Mouse (Mus musculus) MN1 (cell line): ENCODE measurements around the gene Chd9.

Experiments
- DNase-seq: peaks from one replicate; pipeline ENCODE4 v3.0.0-alpha.2; 2016; ENCODE audit warnings: low spot score

Gene Chd9

DNA sequence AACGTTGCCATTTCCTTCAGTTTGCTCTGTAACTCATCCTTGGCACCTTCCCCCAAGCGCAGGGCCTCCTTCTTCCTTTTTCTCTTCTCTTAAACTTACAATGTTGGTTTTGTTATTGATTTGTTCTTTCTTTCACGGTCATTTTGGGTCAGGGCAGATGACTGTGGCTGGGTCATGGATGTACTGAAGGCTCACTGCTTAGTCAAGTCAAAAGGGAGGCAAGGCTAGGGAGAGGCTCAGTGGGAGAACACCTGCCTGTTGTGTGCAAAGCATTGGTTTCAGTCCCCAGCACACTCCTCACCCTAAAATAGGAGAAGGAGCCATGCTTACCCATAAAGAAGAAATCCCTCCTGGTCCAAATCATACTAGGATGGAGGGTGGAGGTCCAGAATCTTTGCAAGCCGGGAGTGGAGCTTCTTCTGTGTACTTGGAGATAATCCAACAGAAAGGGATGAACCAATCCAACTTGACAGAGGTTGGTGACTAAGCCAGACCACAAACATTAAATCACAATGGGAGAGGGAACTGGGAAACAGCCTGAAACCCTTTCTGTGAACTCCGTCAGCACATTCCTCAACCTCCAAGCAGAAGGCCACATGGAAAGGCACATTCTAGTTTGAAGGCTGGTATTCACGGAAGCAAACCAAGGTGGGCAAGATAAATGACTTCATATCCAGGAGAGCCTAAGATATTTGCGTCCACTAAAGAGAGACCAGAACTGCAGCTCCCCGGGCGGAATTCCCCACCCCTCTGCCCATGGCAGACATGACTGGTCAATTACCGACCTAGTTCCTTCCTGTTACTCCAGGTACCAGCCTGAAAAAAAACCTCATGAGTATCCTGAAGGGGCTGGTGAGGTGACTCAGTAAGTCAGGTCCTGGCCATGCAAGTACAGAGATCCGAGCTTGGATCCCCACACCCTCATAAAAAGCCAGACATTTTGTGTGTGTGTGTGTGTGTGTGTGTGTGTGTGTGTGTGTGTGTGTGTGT is 11.9 kb downstream of the Chd9 start:
- peak; percentile 53 for DNase-seq

- DNase-seq: peak; percentile 31
These were observed 13.2 kb downstream of the Chd9 start for GRCm38 (mm10) chr8:90841321-90841720.

DNA sequence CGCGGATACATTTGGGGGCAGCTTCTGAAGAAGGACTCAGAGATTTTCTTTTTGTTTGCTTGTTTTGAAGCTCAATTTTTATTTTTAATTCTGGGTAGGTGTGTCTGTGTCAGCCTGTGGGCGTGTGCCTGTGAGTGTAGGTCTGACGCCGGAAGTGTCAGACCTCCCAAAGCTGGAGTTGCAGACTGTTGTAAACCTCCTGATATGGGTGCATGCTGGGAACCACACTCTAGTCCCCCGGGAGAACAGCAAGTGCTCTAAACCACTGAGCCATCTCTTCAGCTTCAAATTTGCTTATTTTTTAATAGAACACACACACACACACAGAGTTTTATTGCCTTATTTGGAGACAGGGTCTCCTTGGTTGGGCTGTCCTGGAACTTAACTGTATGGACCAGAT is 15.0 kb downstream of the Chd9 start:
- no peak for DNase-seq

GRCm38 (mm10) chr8:90844179-90844967 is 16.2 kb downstream of the Chd9 start:
- no peak for DNase-seq

DNA sequence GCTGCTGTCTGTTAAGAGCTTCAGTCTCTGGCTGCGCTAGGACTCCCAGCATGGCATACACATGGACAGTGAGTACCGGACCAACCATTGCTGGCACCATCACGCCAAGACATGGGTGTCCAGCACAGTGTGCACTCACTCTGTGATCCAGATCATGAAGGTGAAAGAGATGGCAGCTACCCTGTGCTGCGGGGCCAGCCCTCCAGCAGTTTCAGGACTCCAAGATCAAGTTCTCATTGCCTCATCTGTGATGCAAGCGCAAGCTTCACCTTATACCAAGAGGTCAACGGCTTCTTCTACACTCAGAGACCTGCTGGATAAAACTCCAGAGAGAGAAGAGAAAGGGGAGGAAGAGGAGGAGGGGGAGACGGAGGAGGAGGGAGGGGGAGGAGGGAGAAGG is 19.8 kb downstream of the Chd9 start:
- DNase-seq: no peak

DNA sequence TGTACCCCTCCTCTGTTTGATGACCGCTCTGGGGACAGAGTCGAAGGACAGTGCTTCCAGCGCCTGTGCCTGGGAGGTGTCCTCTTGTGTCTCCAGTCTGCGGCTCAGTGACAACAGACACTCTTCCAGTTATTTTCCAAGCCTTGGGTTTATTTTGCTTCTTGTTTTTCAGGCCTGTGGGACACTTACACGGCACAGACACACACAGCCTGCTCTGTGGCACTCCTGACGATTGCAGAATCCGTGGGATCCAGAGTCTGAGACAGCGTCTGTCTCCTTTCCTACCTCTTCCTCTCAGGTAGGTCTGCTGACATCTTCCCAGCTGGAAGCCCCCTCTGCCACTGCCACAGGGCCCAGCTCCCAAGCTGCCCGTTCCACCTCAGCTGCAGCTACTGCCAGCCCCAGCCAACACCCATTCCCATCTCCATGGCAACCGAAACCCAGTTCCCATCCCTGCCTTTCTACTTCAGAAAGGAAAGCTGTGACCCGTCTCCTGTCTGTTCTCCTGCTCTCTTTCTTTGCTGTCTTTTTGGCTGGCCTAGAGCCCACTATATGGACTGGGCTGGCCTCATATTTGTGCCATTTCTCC is 21.4 kb downstream of the Chd9 start:
- peak; percentile 72 for DNase-seq

- no peak for DNase-seq
These were observed 23.4 kb downstream of the Chd9 start for GRCm38 (mm10) chr8:90851544-90851943.

DNA sequence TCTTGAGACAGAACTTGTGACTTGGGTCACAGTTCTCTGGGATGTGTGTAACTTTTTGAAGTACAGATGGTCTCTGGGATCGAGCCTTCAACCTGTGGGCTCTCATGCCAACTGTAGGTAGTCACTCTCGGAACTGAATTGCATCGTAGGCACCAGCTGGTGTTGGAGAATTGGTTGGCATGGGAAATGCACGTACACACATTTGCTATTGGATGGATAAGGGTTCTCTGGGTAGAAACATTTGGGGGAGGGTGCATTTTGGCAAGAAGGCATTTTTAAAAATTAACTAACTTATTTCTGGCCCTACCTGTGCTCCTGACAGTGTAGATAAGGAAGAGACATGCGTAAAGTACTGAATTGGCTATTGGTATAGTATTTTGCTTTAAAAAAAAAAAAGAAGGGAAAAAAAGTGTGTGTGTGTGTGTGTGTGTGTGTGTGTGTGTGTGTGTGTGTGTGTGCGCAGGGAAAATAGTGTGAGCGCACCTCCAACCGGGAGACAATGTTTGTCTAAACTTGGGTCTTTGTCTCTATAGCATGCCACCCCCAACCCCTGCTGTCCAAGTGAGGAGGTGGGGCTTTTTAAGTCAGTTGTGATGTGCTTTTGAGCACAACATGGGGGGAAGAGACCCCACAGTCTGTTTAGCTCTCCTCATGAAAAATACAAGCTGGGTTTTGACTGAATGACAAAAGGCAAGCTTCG is 26.0 kb downstream of the Chd9 start:
- DNase-seq: no peak

DNA sequence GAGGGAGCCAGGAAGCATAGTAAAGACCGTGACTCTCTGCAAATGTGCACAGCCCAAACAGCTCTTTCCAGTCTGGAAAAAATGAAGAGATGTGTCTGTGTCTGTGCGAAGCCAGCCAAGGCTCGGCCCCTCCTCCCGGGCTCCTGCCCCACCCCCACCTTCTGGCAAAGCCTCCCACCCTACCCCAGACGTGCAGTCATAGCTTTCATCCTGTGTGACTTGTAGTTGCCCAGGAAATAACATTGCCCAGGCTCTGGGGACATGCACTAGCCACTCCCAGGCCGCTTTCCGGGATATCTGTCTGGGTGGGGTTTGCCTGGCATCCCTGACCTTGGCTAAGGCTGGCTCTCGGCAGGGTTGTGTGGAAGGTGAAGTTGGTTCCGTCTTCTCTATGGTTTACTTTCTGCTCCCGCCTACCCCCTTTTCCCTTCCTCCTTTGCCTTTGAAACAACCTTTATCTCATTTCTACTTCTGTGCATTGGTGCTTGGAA is 26.6 kb downstream of the Chd9 start:
- peak; percentile 78 for DNase-seq

DNA sequence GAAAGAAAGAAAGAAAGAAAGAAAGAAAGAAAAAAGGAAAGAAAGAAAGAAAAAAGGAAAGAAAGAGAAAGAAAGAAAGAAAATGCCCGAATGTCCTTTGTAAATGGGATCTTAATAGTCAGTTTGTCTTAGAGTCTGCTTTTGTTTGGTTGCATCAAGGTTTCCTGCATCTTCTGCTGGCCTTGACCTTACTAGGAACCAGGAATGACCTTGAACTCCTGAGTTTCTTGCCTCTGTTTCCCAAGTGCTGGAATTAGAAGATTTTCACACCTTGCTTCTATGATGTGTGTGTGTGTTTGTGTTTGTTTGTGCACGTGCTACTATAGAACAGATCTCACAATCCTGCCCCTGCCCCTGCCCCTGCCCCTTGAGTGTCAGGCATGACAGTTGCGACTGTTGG is 28.0 kb downstream of the Chd9 start:
- DNase-seq: no peak

DNA sequence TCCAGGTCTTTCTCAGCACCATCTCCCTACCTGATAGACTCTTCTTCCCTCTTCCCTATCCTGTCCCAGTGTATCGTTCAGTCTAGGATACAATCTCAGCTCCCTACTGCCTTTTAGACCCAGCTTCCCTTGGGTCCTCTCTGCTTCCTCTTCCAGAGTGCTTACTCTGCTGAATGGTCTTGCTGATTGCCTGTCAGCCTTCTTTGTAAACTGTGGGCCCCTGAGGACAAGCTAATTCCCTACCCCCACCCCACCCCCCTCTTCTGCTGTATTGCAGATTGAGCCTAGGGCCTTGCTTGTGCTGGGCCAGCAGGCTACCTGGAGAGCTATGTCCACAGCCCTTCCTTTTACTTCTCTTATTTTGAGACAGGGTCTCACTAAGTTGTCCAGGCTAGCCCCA is 28.8 kb downstream of the Chd9 start:
- no peak for DNase-seq

DNA sequence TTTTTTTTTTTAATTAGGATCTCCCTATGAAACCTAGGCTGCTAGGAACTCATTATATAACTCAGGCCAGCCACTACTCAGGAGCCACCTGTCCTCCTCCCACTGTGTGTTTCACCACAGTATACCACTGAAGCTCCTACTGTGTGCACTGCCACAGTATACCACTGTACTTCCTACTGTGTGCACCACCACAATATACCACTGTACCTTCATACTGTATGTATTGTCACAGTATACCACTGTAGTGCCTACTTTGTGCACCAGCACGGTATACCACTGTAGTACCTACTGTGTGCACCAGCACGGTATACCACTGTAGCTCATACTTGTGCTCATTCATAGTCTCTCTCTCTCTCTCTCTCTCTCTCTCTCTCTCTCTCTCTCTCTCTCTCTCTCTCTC is 29.9 kb downstream of the Chd9 start:
- no peak for DNase-seq

DNA sequence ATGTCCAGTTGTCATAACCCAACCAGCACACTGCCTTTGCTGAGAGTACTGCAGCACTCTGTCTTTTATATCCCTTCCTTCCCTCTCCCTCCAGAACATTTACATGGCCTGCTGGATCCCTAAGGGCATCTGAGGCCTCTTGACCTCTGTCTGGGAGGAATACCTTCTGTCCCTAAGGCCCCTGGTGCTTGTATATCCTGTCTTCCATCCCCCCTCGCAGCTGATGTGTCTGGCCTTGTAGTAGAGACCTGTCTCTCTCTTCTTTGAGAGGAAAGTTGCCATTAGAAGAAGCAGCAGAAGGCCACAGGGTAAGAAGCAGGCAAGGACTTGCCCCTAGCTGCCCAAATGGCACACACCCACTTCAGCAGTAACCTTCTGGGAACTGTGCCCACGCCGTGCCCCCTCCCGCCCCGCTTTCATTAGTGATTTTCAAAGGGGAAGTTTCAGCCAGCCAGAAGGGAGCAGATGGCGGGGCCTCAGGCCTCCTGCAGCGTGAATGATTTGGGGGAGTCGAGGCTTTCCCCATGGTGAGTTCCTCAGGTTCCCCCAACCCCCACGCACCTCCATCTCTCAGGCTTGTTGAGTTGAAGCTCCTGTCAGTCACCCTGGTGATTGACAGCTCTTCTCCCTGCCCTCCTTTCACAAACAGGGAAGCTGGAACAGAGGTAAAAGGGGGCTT is 33.3 kb downstream of the Chd9 start:
- DNase-seq: peak; percentile 46

GRCm38 (mm10) chr8:90862038-90862437 is 33.9 kb downstream of the Chd9 start:
- peak; percentile 92 for DNase-seq

DNA sequence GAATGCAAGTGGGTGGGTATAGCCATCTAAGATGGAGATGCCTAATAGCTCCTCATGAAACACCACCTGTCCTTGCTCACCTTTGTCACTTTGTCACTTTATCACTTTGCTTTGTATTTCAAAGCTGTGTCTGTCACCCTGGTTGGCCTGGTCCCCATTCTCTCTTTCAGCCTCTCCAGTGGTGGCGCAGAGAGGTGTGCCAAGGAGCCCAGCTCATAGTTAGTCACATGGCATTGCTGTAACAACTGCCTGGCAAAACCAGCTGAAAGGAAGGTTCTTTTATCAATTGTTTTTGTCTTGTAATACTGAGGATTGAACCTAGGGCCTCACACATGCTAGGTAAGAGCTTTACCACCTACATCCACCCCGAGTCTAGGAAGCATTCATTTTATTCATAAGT is 38.9 kb downstream of the Chd9 start:
- DNase-seq: no peak

GRCm38 (mm10) chr8:90867911-90868310 is 39.8 kb downstream of the Chd9 start:
- no peak for DNase-seq

- DNase-seq: no peak
These were observed 40.2 kb downstream of the Chd9 start for GRCm38 (mm10) chr8:90868334-90868733.

GRCm38 (mm10) chr8:90869071-90869919 is 41.1 kb downstream of the Chd9 start:
- DNase-seq: peak; percentile 79

DNA sequence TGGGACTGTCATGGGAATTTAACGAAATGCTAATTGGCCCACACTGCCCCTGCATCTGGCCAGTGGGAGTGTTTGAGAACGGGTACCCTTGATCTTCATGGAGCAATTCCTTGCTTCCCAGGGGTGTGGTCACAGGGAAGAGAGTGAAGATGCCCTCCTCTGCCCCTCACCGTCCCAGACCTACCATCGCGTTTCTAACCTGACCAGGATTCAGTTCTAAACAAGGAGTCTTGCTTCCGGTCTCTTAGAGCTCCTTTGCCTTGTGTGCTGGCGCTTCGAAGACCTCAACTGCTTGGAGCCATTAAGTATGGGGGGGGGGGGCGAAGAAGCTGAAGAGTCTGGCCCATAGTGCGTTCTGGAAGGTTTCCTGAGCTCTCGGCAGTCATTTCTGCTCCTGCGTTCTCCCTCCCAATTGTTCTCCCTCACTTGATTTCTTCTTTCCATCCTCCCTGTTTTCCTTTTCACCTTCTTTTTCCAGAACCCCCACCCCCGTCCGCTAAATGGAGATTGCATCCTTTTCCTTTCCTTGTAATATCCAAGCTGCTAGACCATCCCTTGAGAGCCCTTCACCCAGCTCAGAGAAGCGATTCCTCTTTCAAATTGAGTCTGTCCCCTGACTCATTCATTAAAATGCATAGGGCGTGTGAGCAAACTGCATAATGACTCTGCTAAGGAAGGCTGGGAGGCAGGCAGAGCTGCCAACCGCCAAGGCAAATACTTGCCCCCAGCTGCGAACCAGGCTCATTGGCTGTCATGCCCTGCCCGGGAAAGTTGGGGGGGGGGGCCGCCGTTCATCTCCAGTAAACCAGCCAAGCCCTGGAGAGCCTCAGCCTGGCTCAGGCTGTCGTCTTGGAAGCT is 42.0 kb downstream of the Chd9 start:
- DNase-seq: peak; percentile 78
